Mouse (Mus musculus) thymus, adult 2 months (tissue): Measurements from ENCODE around the gene Slc13a1.

ENCODE experiments used
- CTCF ChIP-seq: fragments of 200-500 bp; IDR thresholded peaks from 2 replicates; pipeline ENCODE4 v1.5.1; 2012; ENCODE audit warnings: mild to moderate bottlenecking, control low read depth, low read length, moderate library complexity, borderline replicate concordance; ENCODE audit not compliant: control insufficient read depth, poor library complexity, insufficient read depth; ENCODE audit errors: extremely low read depth
- POLR2A ChIP-seq: fragments of 200-500 bp; IDR thresholded peaks from 2 replicates; pipeline ENCODE4 v1.6.1; 2012; ENCODE audit warnings: mild to moderate bottlenecking, low read length, control low read depth, moderate library complexity; ENCODE audit not compliant: control insufficient read depth, poor library complexity, insufficient read depth; ENCODE audit errors: extremely low read depth

DNA sequence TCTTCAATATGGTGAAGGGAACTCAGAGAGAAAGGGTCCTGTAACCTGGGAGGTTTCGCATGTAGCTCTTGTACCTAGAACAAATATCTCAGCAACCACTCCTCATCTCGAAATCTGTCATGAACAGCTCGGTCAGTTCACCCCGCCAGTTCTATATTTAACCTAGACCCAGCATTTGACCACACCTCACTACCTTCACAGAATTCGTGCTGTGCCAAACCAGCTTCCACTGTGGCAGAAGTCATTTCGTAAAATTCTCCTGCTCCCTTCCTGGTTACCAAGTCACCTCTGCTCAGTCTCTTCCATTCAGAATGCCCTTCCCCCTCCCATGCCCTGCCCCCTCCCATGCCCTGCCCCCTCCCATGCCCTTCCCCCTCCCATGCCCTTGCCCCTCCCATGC is 34.3 kb upstream of the Slc13a1 start:
- no peak for TF ChIP-seq CTCF
- TF ChIP-seq POLR2A = no peak
